Mouse (Mus musculus) intestine, embryonic 15.5 days (tissue): ENCODE measurements at regions not wholly inside any gene's neighbourhood (a gene's known extent, or its start where the extent isn't known, plus 50 kb on each side); places are given as distances from the start of the nearest gene placed in this dataset.

Source experiments
- ATAC-seq: fragments of 200-750 bp; cut with Nextera tagmentation; 2 replicates; pipeline ENCODE4 v1.8.0; 2017; ENCODE audit warnings: moderate TSS enrichment, moderate library complexity
- H3K27ac ChIP-seq: fragments of 300-500 bp; sonication (generic); 2 replicates; pipeline ENCODE4 v1.5.1; 2015; ENCODE audit warnings: mild to moderate bottlenecking, inconsistent platforms
- H3K27me3 ChIP-seq: fragments of 300-500 bp; sonication (generic); replicated peaks from 2 replicates; pipeline ENCODE4 v1.6.1; 2015; ENCODE audit warnings: inconsistent platforms
- H3K36me3 ChIP-seq: fragments of 300-500 bp; sonication (generic); 2 replicates; pipeline ENCODE4 v1.6.1; 2015; ENCODE audit warnings: inconsistent platforms
- H3K4me1 ChIP-seq: fragments of 300-500 bp; sonication (generic); replicated peaks from 2 replicates; pipeline ENCODE4 v1.6.1; 2015; ENCODE audit warnings: inconsistent platforms
- H3K4me2 ChIP-seq: fragments of 300-500 bp; sonication (generic); replicated peaks from 2 replicates; pipeline ENCODE4 v1.6.1; 2015; ENCODE audit warnings: mild to moderate bottlenecking, inconsistent platforms
- H3K4me3 ChIP-seq: fragments of 300-500 bp; sonication (generic); replicated peaks from 2 replicates; pipeline ENCODE4 v1.5.1; 2015; ENCODE audit warnings: inconsistent platforms
- H3K9ac ChIP-seq: fragments of 300-500 bp; sonication (generic); 2 replicates; pipeline ENCODE4 v1.6.1; 2015; ENCODE audit warnings: inconsistent platforms
- H3K9me3 ChIP-seq: fragments of 300-500 bp; sonication (generic); 2 replicates; pipeline ENCODE4 v1.6.1; 2016; ENCODE audit warnings: inconsistent platforms
- WGBS: fragments of 180-500 bp; shearing (Covaris S2); methylation state at CpG from one replicate; pipeline ENCODE4 v1.1.7; 2015; 5-methylcytosine and 5-hydroxymethylcytosine counted together

DNA sequence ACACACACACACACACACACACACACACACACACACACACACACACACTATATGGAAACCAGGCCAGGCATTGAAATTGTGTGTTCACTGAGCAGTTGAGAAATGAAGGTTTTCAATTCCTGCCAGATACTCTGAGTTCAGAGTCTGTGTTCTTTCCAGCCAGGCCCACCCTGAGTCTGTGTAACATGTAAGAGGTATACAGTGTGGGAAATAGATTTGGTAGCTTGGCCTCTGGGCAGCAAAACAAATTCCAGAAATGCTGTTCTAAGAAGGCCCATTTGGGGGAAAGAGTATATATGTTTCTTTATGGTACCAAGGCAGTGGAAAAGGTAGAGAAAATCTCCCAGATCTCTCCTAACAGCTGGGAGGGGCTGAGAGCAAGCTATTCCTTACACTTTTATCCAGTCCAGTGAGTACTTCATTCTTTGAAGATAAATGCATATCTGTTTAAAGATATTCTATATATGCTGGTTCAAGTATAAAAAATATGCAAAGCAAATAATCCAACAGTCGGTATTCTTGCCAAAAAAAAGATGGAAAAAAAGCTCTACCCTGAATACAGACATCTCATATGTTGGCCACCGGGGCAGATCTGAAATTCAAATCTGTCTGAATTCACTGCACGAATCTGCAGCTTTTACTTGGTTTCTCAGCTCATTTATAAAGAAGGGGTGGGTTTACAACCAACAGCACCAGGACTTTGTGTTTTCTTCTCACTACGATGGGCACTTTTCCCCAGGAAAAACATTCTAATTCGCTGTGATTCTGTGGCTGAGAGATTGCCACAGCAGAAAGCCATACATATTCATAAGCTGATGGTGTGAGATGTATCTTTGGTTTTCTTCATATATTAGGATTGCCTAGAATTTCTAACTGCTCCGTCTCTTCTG lies 252.3 kb downstream of the Ccdc91 start:
- WGBS: 82% methylated on average over 6 of the region's 6 CpGs
- Histone ChIP-seq H3K27ac (no peak overlapping the region), H3K9me3 (no peaks in the 10 kb centered on the region), H3K9ac (no peak overlapping the region), H3K27me3 (no peaks in the 10 kb centered on the region), H3K4me1 (no peaks in the 10 kb centered on the region), H3K36me3 (no peaks in the 10 kb centered on the region), H3K4me2 (no peak overlapping the region), H3K4me3 (no peak overlapping the region)
- ATAC-seq: no peak

DNA sequence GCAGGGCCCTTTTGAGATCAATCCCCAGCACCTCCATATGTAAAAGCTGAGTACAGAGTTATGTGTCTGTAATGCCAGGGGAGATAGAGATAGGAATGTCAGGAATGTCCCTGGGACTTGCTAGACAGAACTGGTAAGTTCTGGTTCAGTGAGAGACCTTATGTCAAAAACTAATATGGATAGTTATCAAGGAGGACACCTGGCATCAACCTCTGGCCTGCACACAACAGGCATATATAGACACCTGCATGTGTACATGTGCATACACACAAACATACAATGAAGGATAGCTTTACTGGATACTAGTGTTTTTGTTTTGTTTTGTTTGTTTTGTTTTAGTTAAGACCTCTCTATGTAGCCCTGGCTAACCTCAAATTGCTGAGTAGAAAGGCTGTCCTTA lies 254.1 kb downstream of the Ccdc91 start:
- ATAC-seq: no peak

DNA sequence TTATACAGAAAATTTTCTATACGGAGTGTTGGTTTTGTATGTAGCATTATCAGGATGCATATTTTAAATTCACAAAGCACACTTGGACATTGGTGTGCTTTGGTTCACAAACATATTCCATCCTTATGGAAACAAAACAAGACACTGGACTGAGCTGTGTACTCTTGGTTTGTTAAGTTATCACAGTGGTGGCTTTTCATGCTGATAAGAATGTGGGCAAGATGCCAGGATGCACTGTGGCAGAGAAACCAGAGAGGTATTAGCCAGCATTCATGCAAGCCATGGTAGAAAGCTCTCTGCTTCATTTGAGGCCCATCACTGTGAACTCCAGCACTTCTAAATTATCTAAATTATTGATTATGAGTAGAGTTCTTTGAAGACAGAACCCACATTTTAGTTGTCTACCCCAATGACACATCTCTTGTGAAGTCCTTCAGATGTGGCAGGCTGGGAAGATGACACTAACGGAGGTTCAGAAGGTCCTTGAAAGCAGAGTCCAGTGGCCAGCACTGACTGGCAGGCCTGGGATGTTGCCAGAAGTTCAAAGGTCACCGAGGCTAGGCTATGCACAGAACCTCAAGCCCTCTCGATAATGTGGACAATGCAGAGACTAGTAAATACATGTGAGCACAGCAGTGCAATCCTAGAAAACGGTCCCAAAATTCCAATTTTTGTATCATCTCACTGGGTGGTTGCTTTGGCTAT lies 263.1 kb downstream of the Ccdc91 start:
- Histone ChIP-seq H3K27ac (no peak overlapping the region), H3K36me3 (no peaks in the 10 kb centered on the region), H3K27me3 (no peaks in the 10 kb centered on the region), H3K4me3 (no peak overlapping the region), H3K4me1 (no peaks in the 10 kb centered on the region), H3K4me2 (no peak overlapping the region), H3K9ac (no peak overlapping the region), H3K9me3 (no peaks in the 10 kb centered on the region)
- WGBS: 91% methylated on average over 5 of the region's 5 CpGs
- no peak for ATAC-seq

More for the DNA sequence above, 254.1 kb downstream of the Ccdc91 start:
- no peak overlapping the region for H3K9ac ChIP-seq
- H3K4me1 ChIP-seq: no peaks in the 10 kb centered on the region
- H3K4me3 ChIP-seq: no peak overlapping the region
- no peaks in the 10 kb centered on the region for H3K36me3 ChIP-seq
- H3K9me3 ChIP-seq: no peaks in the 10 kb centered on the region
- H3K27ac ChIP-seq: no peak overlapping the region
- H3K27me3 ChIP-seq: no peaks in the 10 kb centered on the region
- H3K4me2 ChIP-seq: no peak overlapping the region

- H3K27me3 ChIP-seq: no peaks in the 10 kb centered on the region
- ATAC-seq: no peak
- H3K4me3 ChIP-seq: no peak overlapping the region
- no peak overlapping the region for H3K9ac ChIP-seq
- no peaks in the 10 kb centered on the region for H3K9me3 ChIP-seq
- H3K36me3 ChIP-seq: no peaks in the 10 kb centered on the region
- 74% methylated on average over 7 of the region's 7 CpGs for WGBS
- H3K4me2 ChIP-seq: no peak overlapping the region
- H3K27ac ChIP-seq: no peak overlapping the region
- H3K4me1 ChIP-seq: no peaks in the 10 kb centered on the region
Observed at GRCm38 (mm10) chr6:147741446-147741845, 265.8 kb downstream of the Ccdc91 start.

GRCm38 (mm10) chr6:147744081-147744480 lies 268.5 kb downstream of the Ccdc91 start:
- H3K9me3 ChIP-seq: no peaks in the 10 kb centered on the region
- no peaks in the 10 kb centered on the region for H3K36me3 ChIP-seq
- no peaks in the 10 kb centered on the region for H3K4me1 ChIP-seq
- no peak overlapping the region for H3K4me3 ChIP-seq
- no peak overlapping the region for H3K4me2 ChIP-seq
- no peak overlapping the region for H3K27ac ChIP-seq
- WGBS: 40% methylated on average over 3 of the region's 3 CpGs
- 0 out of 2 replicates have a peak, but pooled peaks have one; percentile 49 for ATAC-seq
- no peaks in the 10 kb centered on the region for H3K27me3 ChIP-seq
- no peak overlapping the region for H3K9ac ChIP-seq

GRCm38 (mm10) chr6:147745690-147746089 lies 270.1 kb downstream of the Ccdc91 start:
- H3K9ac ChIP-seq: no peak overlapping the region
- WGBS: 77% methylated on average over 2 of the region's 2 CpGs
- H3K27ac ChIP-seq: no peak overlapping the region
- H3K4me3 ChIP-seq: no peak overlapping the region
- H3K36me3 ChIP-seq: no peaks in the 10 kb centered on the region
- H3K9me3 ChIP-seq: no peaks in the 10 kb centered on the region
- no peaks in the 10 kb centered on the region for H3K4me1 ChIP-seq
- H3K4me2 ChIP-seq: no peak overlapping the region
- ATAC-seq: no peak
- no peaks in the 10 kb centered on the region for H3K27me3 ChIP-seq

DNA sequence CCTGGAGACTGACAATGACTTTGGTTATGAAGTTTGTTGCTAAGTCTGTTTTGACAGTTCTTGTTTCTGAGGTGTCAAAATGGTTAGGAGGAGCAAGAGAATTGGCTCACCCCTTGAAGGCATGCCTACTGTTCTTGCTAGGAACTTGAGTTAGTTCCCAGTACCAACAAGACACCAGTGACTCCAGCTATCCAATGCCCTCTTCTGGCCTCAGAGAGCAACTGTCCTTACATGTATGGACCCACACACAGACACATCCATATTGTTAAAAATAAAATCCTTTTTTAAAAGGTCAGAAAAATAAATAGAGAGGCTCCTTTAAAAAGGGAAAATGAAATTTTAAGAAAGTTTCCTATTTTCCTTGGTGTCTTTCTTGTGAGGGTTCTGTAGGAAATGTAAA lies 272.3 kb downstream of the Ccdc91 start:
- Histone ChIP-seq H3K9ac (no peak overlapping the region), H3K27ac (no peak overlapping the region), H3K4me1 (no peaks in the 10 kb centered on the region), H3K27me3 (no peaks in the 10 kb centered on the region), H3K4me2 (no peak overlapping the region), H3K36me3 (no peaks in the 10 kb centered on the region), H3K9me3 (no peaks in the 10 kb centered on the region), H3K4me3 (no peak overlapping the region)
- ATAC-seq: no peak

DNA sequence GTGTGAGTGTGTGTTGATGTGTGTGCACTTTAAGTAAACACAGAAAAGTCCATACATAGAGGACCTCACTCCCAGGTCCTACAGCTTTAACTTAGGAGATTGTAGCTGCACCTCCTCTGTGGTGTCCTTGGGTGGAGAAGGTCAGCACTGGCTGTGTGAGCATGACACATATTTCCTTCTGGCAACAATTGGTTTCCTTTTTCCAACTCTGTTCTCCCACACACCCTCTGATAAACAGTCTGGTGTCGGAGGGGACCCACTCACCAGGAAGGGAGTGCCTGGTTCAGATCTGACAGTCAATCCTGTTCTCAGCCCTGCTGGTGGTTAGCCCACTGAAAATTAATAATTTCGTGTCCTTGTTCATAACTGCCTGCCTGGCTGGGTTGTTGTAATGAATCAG lies 276.7 kb downstream of the Ccdc91 start:
- H3K4me3 ChIP-seq: no peak overlapping the region
- no peak overlapping the region for H3K27ac ChIP-seq
- no peaks in the 10 kb centered on the region for H3K27me3 ChIP-seq
- no peak overlapping the region for H3K9ac ChIP-seq
- 51% methylated on average over 2 of the region's 2 CpGs for WGBS
- H3K4me2 ChIP-seq: no peak overlapping the region
- no peaks in the 10 kb centered on the region for H3K4me1 ChIP-seq
- H3K9me3 ChIP-seq: no peaks in the 10 kb centered on the region
- 0 out of 2 replicates have a peak, but pooled peaks have one; percentile 36 for ATAC-seq
- H3K36me3 ChIP-seq: no peaks in the 10 kb centered on the region

GRCm38 (mm10) chr6:147753828-147754227 lies 278.2 kb downstream of the Ccdc91 start:
- no peak overlapping the region for H3K4me2 ChIP-seq
- no peak overlapping the region for H3K9ac ChIP-seq
- ATAC-seq: no peak
- no peaks in the 10 kb centered on the region for H3K27me3 ChIP-seq
- H3K4me3 ChIP-seq: no peak overlapping the region
- WGBS: 35% methylated on average over 2 of the region's 2 CpGs
- no peaks in the 10 kb centered on the region for H3K4me1 ChIP-seq
- no peaks in the 10 kb centered on the region for H3K9me3 ChIP-seq
- H3K36me3 ChIP-seq: no peaks in the 10 kb centered on the region
- no peak overlapping the region for H3K27ac ChIP-seq

DNA sequence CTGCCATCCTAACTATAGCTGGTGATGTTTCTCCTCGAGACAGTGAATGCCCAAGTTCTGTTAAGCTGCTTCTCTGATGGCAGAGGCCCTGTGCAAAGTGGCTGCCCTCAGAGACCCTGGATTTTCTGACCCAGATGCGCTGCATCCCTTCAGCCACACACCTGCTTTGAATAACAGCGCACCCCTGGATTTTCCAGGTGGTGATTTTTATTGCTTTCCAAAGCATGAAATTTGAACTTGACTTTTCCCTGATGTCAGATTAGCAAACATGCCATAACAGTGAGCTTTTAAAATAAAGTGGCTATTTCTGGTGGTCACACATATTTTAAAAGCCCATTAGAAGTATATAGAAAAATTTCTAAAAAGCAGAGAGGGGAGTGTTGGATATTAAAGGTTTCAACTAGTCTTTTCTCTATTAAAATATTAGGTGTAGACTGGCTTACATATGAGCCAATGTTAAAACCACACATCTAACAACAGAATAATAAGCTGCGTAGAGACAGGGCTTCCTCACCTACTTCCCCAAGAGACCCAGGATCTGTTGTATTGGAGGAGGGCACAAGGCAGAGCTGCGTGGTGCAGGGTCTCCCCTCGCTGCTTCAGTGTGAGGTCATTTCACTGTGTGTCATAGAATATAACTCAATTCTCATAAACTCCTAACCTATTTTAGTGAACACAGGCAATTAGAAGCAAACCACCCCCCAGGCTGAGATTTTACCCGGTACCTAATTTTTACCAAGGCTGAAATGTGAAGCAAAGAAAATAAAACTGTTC lies 280.3 kb downstream of the Ccdc91 start:
- Histone ChIP-seq H3K27ac (no peak overlapping the region), H3K9me3 (no peaks in the 10 kb centered on the region), H3K4me3 (no peak overlapping the region), H3K4me1 (no peaks in the 10 kb centered on the region), H3K4me2 (no peak overlapping the region), H3K36me3 (no peaks in the 10 kb centered on the region), H3K9ac (no peak overlapping the region), H3K27me3 (no peaks in the 10 kb centered on the region)
- ATAC-seq: no peak
- 82% methylated on average over 7 of the region's 7 CpGs for WGBS

- Histone ChIP-seq H3K36me3 (no peaks in the 10 kb centered on the region), H3K9ac (no peak overlapping the region), H3K4me2 (no peak overlapping the region), H3K9me3 (no peaks in the 10 kb centered on the region), H3K27ac (no peak overlapping the region), H3K27me3 (no peaks in the 10 kb centered on the region), H3K4me3 (no peak overlapping the region), H3K4me1 (no peaks in the 10 kb centered on the region)
- peak; percentile 75 for ATAC-seq
- WGBS: 53% methylated on average over 7 of the region's 7 CpGs
Observed at GRCm38 (mm10) chr6:147759485-147759884, 283.9 kb downstream of the Ccdc91 start.

GRCm38 (mm10) chr6:147760113-147760512 lies 284.5 kb downstream of the Ccdc91 start:
- no peaks in the 10 kb centered on the region for H3K27me3 ChIP-seq
- H3K4me1 ChIP-seq: no peaks in the 10 kb centered on the region
- no peak overlapping the region for H3K27ac ChIP-seq
- H3K36me3 ChIP-seq: no peaks in the 10 kb centered on the region
- H3K9me3 ChIP-seq: no peaks in the 10 kb centered on the region
- peak; percentile 75 for ATAC-seq
- H3K9ac ChIP-seq: no peak overlapping the region
- no peak overlapping the region for H3K4me2 ChIP-seq
- WGBS: 64% methylated on average over 2 of the region's 2 CpGs
- no peak overlapping the region for H3K4me3 ChIP-seq
